Mouse (Mus musculus): Measurements from ENCODE around the gene Cadm4. TPM values are rescaled to one million over a fixed set of nuclear protein-coding genes. Genes with fewer than 3 reads are reported as not detected.
"Not testable (repeated sequence)": the region's sequence is repeated elsewhere in the genome, so short reads cannot be mapped to it uniquely, and the experiment has no call there.

Cadm4 gene
- polyA plus RNA-seq, 1 experiment from 2014 or later: 26.3 TPM

GRCm38 (mm10) chr7:24482208-24483020 is 591 bp downstream of the Cadm4 start:
- Histone ChIP-seq H3K9ac (ENCODE audit: low read length) (peak overlapping the region; percentile 95), H3K9me3 (replicated peaks; ENCODE audit: control insufficient read depth, low read length) (no peaks in the 10 kb centered on the region), H3K4me1 (ENCODE audit: control insufficient read depth, insufficient read depth, low read length) (peaks cover 41% of the 10 kb centered on the region), H3K27ac (ENCODE audit: low read depth, low read length) (peak overlapping the region; percentile 80), H3K4me2 (ENCODE audit: low read length) (peak overlapping the region; percentile 90), H3K4me3 (ENCODE audit: low read depth, low read length) (peak overlapping the region; percentile 75), H3K36me3 (ENCODE audit: control insufficient read depth, insufficient read depth, low read length) (no peaks in the 10 kb centered on the region), H3K27me3 (replicated peaks; ENCODE audit: control insufficient read depth, insufficient read depth, low read length) (no peaks in the 10 kb centered on the region)
- 3% methylated on average over 8 of the region's 38 CpGs for WGBS
- DNase-seq (ENCODE audit: low spot score) (no peak), ATAC-seq (peak; percentile 32)

DNA sequence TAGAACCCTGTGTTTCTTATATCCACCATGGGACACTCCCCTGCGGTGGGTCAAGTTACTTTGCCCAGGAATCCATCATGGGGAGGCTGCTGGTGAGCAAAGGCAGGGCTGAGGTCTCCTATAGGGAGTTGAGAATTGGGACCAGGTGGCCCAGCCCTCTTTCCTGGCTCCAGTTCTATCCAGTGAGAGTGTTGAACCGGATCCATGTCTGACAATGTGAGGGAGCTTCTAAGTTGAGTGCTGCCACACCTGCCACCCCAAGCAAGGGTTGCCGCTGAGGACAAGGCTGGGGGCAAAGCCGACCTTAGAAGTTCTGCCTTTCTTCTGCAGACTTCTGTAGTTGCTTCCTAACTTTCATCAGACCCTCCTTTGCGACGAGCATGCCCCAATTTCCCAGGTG is 1.5 kb downstream of the Cadm4 start:
- Histone ChIP-seq H3K4me1 (ENCODE audit: control insufficient read depth, insufficient read depth, low read length) (peaks cover 45% of the 10 kb centered on the region), H3K9ac (ENCODE audit: low read length) (peak overlapping the region; percentile 95), H3K4me2 (ENCODE audit: low read length) (peak overlapping the region; percentile 90), H3K4me3 (ENCODE audit: low read depth, low read length) (peak overlapping the region; percentile 75)
- WGBS: 55% methylated on average over 6 of the region's 6 CpGs
- H3K36me3 ChIP-seq (ENCODE audit: control insufficient read depth, insufficient read depth, low read length); ATAC-seq; H3K27me3 ChIP-seq (replicated peaks; ENCODE audit: control insufficient read depth, insufficient read depth, low read length); H3K27ac ChIP-seq (ENCODE audit: low read depth, low read length); H3K9me3 ChIP-seq (replicated peaks; ENCODE audit: control insufficient read depth, low read length); DNase-seq (ENCODE audit: low spot score): not testable (repeated sequence)

DNA sequence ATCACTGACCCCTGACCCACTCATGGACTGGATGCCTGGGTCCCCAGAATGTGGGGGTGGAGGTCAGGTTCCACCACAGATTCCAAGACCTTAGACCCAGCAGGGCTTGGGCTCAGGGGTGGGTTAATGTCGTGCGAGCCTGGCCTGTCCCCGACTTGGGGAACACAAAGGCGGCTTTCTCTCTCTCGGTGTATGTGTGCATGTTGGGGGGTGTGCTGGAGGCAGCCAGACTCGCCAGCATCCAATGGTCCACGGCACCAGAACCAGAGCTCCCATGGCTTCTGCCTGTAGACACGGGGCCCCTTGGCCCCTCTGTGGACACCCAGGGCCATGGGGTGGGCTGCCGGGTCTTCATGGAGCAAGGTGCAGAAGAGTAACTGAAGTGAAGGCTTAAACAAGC is 3.7 kb downstream of the Cadm4 start:
- 0 out of 2 replicates have a peak overlapping the region, but pooled peaks have one; percentile 26 for H3K4me3 ChIP-seq (ENCODE audit: low read depth, low read length)
- peak overlapping the region; percentile 59 for H3K9ac ChIP-seq (ENCODE audit: low read length)
- H3K36me3 ChIP-seq (ENCODE audit: control insufficient read depth, insufficient read depth, low read length): no peaks in the 10 kb centered on the region
- peak overlapping the region; percentile 90 for H3K4me2 ChIP-seq (ENCODE audit: low read length)
- peaks cover 41% of the 10 kb centered on the region for H3K4me1 ChIP-seq (ENCODE audit: control insufficient read depth, insufficient read depth, low read length)
- DNase-seq (ENCODE audit: low spot score) (no peak), ATAC-seq (no peak)
- no peaks in the 10 kb centered on the region for H3K9me3 ChIP-seq (replicated peaks; ENCODE audit: control insufficient read depth, low read length)
- 74% methylated on average over 9 of the region's 9 CpGs for WGBS
- H3K27ac ChIP-seq (ENCODE audit: low read depth, low read length): peak overlapping the region; percentile 84; the same call in 1 of the 2 replicates
- no peaks in the 10 kb centered on the region for H3K27me3 ChIP-seq (replicated peaks; ENCODE audit: control insufficient read depth, insufficient read depth, low read length)

DNA sequence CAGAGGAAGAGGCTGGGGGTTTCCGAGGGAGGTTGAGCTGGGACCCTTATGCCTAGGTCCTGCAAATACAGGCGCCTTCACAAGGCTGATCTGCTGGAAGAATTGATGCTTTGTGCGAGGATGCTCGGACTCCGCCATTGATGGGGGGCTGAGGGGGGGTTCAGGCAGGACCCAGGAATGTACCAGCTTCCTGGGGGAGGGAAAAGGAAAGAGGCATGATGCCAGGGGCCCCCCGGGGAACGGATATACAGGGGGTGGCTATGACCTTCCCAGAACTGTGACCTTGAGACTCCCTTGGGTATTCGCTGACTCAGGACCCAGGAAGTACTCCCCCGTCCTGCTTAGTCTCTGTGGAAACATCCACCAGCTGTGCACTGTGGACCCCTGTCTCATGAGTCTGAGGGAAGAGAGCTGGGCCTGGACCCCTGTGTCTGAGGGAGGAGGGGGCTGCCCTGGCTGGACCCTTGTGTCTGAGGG is 4.9 kb downstream of the Cadm4 start:
- H3K9me3 ChIP-seq (replicated peaks; ENCODE audit: control insufficient read depth, low read length): no peaks in the 10 kb centered on the region
- 22% methylated on average over 9 of the region's 9 CpGs for WGBS
- H3K4me2 ChIP-seq (ENCODE audit: low read length): peak overlapping the region; percentile 90
- peaks cover 38% of the 10 kb centered on the region for H3K4me1 ChIP-seq (ENCODE audit: control insufficient read depth, insufficient read depth, low read length)
- peak overlapping the region; percentile 59 for H3K9ac ChIP-seq (ENCODE audit: low read length)
- peaks cover 4% of the 10 kb centered on the region; the same call in 1 of the 2 replicates for H3K36me3 ChIP-seq (ENCODE audit: control insufficient read depth, insufficient read depth, low read length)
- peak; percentile 42 for ATAC-seq
- peak; percentile 53 for DNase-seq (ENCODE audit: low spot score)
- peak overlapping the region; percentile 84 for H3K27ac ChIP-seq (ENCODE audit: low read depth, low read length)
- H3K27me3 ChIP-seq (replicated peaks; ENCODE audit: control insufficient read depth, insufficient read depth, low read length): no peaks in the 10 kb centered on the region
- peak overlapping the region; percentile 26 for H3K4me3 ChIP-seq (ENCODE audit: low read depth, low read length)

DNA sequence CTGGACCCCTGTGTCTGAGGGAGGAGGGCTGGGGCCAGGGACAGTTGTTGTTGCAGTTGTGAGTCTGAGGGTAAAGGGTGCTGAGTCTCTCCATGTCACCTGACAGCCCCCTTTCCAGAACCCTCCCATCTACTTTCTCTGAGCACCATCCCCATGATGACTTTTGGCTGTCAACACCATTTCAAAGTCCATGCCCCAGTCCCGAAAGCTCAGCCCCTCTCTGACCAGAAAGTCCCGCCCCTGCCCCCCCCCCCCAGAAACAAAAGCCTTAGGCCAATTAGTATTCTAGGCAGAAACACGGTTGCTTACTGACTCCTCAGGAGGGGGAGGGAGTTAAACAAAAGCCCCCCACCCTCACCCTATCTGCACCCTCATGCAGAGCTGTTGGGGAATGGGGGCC is 5.6 kb downstream of the Cadm4 start:
- ATAC-seq (0 out of 2 replicates have a peak, but pooled peaks have one; percentile 2), DNase-seq (ENCODE audit: low spot score) (no peak)
- peak overlapping the region; percentile 90 for H3K4me2 ChIP-seq (ENCODE audit: low read length)
- H3K4me3 ChIP-seq (ENCODE audit: low read depth, low read length): peak overlapping the region; percentile 26; the same call in 1 of the 2 replicates
- H3K4me1 ChIP-seq (ENCODE audit: control insufficient read depth, insufficient read depth, low read length): peaks cover 38% of the 10 kb centered on the region
- 17% methylated on average over 3 of the region's 3 CpGs for WGBS
- peak overlapping the region; percentile 84; the same call in 1 of the 2 replicates for H3K27ac ChIP-seq (ENCODE audit: low read depth, low read length)
- H3K27me3 ChIP-seq (replicated peaks; ENCODE audit: control insufficient read depth, insufficient read depth, low read length): no peaks in the 10 kb centered on the region
- peaks cover 7% of the 10 kb centered on the region; the same call in 1 of the 2 replicates for H3K36me3 ChIP-seq (ENCODE audit: control insufficient read depth, insufficient read depth, low read length)
- peak overlapping the region; percentile 59; the same call in 1 of the 2 replicates for H3K9ac ChIP-seq (ENCODE audit: low read length)
- no peaks in the 10 kb centered on the region for H3K9me3 ChIP-seq (replicated peaks; ENCODE audit: control insufficient read depth, low read length)

DNA sequence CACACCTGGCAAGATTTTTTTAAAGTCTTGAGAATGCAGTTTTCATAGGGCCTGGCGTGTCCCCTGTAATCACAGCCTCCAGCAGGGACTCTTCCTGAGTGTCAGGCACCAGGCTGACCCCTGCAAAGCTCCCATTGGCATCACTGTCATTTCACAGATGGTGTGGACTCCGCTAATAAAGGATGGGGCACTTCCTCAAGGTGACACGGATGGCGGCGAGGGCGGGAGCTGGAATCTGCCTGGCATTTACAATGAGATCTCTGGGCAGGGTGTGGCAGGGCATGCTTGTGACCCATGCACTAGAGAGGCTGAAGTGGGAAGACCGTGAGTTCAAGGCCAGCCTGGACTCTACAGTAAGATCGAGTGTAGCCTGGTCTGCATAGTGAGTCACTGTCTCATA is 6.5 kb downstream of the Cadm4 start:
- no peak overlapping the region for H3K9ac ChIP-seq (ENCODE audit: low read length)
- no peak for ATAC-seq
- H3K36me3 ChIP-seq (ENCODE audit: control insufficient read depth, insufficient read depth, low read length): peaks cover 7% of the 10 kb centered on the region; the same call in 1 of the 2 replicates
- no peaks in the 10 kb centered on the region for H3K9me3 ChIP-seq (replicated peaks; ENCODE audit: control insufficient read depth, low read length)
- H3K4me1 ChIP-seq (ENCODE audit: control insufficient read depth, insufficient read depth, low read length): peaks cover 38% of the 10 kb centered on the region
- no peak overlapping the region for H3K27ac ChIP-seq (ENCODE audit: low read depth, low read length)
- H3K4me2 ChIP-seq (ENCODE audit: low read length): no peak overlapping the region
- no peak overlapping the region for H3K4me3 ChIP-seq (ENCODE audit: low read depth, low read length)
- H3K27me3 ChIP-seq (replicated peaks; ENCODE audit: control insufficient read depth, insufficient read depth, low read length): no peaks in the 10 kb centered on the region
- WGBS: 86% methylated on average over 8 of the region's 8 CpGs
- DNase-seq (ENCODE audit: low spot score): no peak

- Histone ChIP-seq H3K27me3 (replicated peaks; ENCODE audit: control insufficient read depth, insufficient read depth, low read length) (no peaks in the 10 kb centered on the region), H3K36me3 (ENCODE audit: control insufficient read depth, insufficient read depth, low read length) (peaks cover 48% of the 10 kb centered on the region), H3K27ac (ENCODE audit: low read depth, low read length) (no peak overlapping the region), H3K9ac (ENCODE audit: low read length) (no peak overlapping the region), H3K4me1 (ENCODE audit: control insufficient read depth, insufficient read depth, low read length) (peaks cover 9% of the 10 kb centered on the region), H3K4me3 (ENCODE audit: low read depth, low read length) (no peak overlapping the region), H3K4me2 (ENCODE audit: low read length) (no peak overlapping the region), H3K9me3 (replicated peaks; ENCODE audit: control insufficient read depth, low read length) (no peaks in the 10 kb centered on the region)
- WGBS: 26% methylated on average over 43 of the region's 43 CpGs
- ATAC-seq (no peak), DNase-seq (ENCODE audit: low spot score) (no peak)
Measured at GRCm38 (mm10) chr7:24499856-24500577, 18.2 kb downstream of the Cadm4 start.

GRCm38 (mm10) chr7:24500929-24501328 is 19.1 kb downstream of the Cadm4 start:
- DNase-seq (ENCODE audit: low spot score): peak; percentile 29
- H3K4me1 ChIP-seq (ENCODE audit: control insufficient read depth, insufficient read depth, low read length): peaks cover 18% of the 10 kb centered on the region
- no peak overlapping the region for H3K27ac ChIP-seq (ENCODE audit: low read depth, low read length)
- no peak overlapping the region for H3K4me2 ChIP-seq (ENCODE audit: low read length)
- peaks cover 48% of the 10 kb centered on the region for H3K36me3 ChIP-seq (ENCODE audit: control insufficient read depth, insufficient read depth, low read length)
- H3K4me3 ChIP-seq (ENCODE audit: low read depth, low read length): no peak overlapping the region
- no peak for ATAC-seq
- 37% methylated on average over 7 of the region's 7 CpGs for WGBS
- H3K9ac ChIP-seq (ENCODE audit: low read length): no peak overlapping the region
- no peaks in the 10 kb centered on the region for H3K9me3 ChIP-seq (replicated peaks; ENCODE audit: control insufficient read depth, low read length)
- no peaks in the 10 kb centered on the region for H3K27me3 ChIP-seq (replicated peaks; ENCODE audit: control insufficient read depth, insufficient read depth, low read length)
